Mouse (Mus musculus) bone marrow, adult 2 months (tissue): Measurements from ENCODE around the gene Lrtm2. TPM values are rescaled to one million over a fixed set of nuclear protein-coding genes. Genes with fewer than 3 reads are reported as not detected.

Experiments
- H3K27ac ChIP-seq: fragments of 200-500 bp; 2 replicates; pipeline ENCODE4 v1.5.1; 2012; ENCODE audit warnings: low read depth, mild to moderate bottlenecking, control low read depth, inconsistent platforms, low read length; ENCODE audit not compliant: control insufficient read depth, poor library complexity, insufficient read depth
- H3K4me1 ChIP-seq: fragments of 200-500 bp; 2 replicates; pipeline ENCODE4 v1.6.1; 2011; ENCODE audit warnings: low read length; ENCODE audit not compliant: control insufficient read depth, insufficient read depth
- H3K4me3 ChIP-seq: fragments of 200-500 bp; replicated peaks from 2 replicates; pipeline ENCODE3; 2011; ENCODE audit warnings: mild to moderate bottlenecking, low read depth, low read length, control low read depth; ENCODE audit not compliant: control insufficient read depth
- CTCF ChIP-seq: fragments of 200-500 bp; IDR thresholded peaks from 2 replicates; pipeline ENCODE4 v1.5.1; 2011; ENCODE audit warnings: low read length, control low read depth; ENCODE audit not compliant: control insufficient read depth, insufficient read depth
- POLR2A ChIP-seq: fragments of 200-500 bp; IDR thresholded peaks from 2 replicates; pipeline ENCODE4 v1.6.1; 2011; ENCODE audit warnings: low read depth, mild to moderate bottlenecking, control low read depth, low read length, borderline replicate concordance; ENCODE audit not compliant: control insufficient read depth
- WGBS: fragments of 180-500 bp; shearing (Covaris S2); methylation state at CpG from one replicate; pipeline ENCODE4 v1.1.7; 2018; 5-methylcytosine and 5-hydroxymethylcytosine counted together
- polyA plus RNA-seq: library from polyadenylated mRNA; stranded (reverse); fragments of >200 nt; gene quantifications from 2 replicates; pipeline ENCODE4 v1.2.4, GENCODE M21; 2011; ENCODE audit warnings: low replicate concordance; ENCODE audit not compliant: missing spikeins, insufficient read depth, insufficient read length

The Lrtm2 gene
- polyA plus RNA-seq, 1 experiment: not detected

GRCm38 (mm10) chr6:119314751-119315476 is 15.7 kb downstream of the Lrtm2 start:
- TF ChIP-seq CTCF: no peak
- no peak for TF ChIP-seq POLR2A
- H3K4me1 ChIP-seq: no peaks in the 10 kb centered on the region
- no peak overlapping the region for H3K4me3 ChIP-seq
- WGBS: 42% methylated on average over 7 of the region's 7 CpGs
- no peak overlapping the region for H3K27ac ChIP-seq

GRCm38 (mm10) chr6:119313588-119314375 is 16.8 kb downstream of the Lrtm2 start:
- H3K4me3 ChIP-seq: no peak overlapping the region
- TF ChIP-seq CTCF (no peak), POLR2A (no peak)
- H3K4me1 ChIP-seq: no peaks in the 10 kb centered on the region
- WGBS: 79% methylated on average over 14 of the region's 14 CpGs
- H3K27ac ChIP-seq: no peak overlapping the region

- Histone ChIP-seq H3K4me3 (no peak overlapping the region), H3K4me1 (no peaks in the 10 kb centered on the region), H3K27ac (no peak overlapping the region)
- TF ChIP-seq CTCF: no peak
- TF ChIP-seq POLR2A: no peak
- 60% methylated on average over 3 of the region's 3 CpGs for WGBS
Measured at GRCm38 (mm10) chr6:119313096-119313495, 17.5 kb downstream of the Lrtm2 start.

- H3K4me1 ChIP-seq: no peaks in the 10 kb centered on the region
- no peak overlapping the region for H3K27ac ChIP-seq
- H3K4me3 ChIP-seq: no peak overlapping the region
- TF ChIP-seq POLR2A (no peak), CTCF (no peak)
- WGBS: 69% methylated on average over 6 of the region's 6 CpGs
Measured at GRCm38 (mm10) chr6:119312381-119312780, 18.2 kb downstream of the Lrtm2 start.

- 61% methylated on average over 9 of the region's 9 CpGs for WGBS
- no peak overlapping the region for H3K4me3 ChIP-seq
- H3K4me1 ChIP-seq: no peaks in the 10 kb centered on the region
- no peak overlapping the region for H3K27ac ChIP-seq
- TF ChIP-seq CTCF: no peak
- TF ChIP-seq POLR2A: no peak
Measured at GRCm38 (mm10) chr6:119310176-119310575, 20.4 kb downstream of the Lrtm2 start.

GRCm38 (mm10) chr6:119307867-119308413 is 22.6 kb downstream of the Lrtm2 start:
- TF ChIP-seq POLR2A (no peak), CTCF (no peak)
- Histone ChIP-seq H3K27ac (no peak overlapping the region), H3K4me3 (no peak overlapping the region), H3K4me1 (no peaks in the 10 kb centered on the region)
- WGBS: 77% methylated on average over 10 of the region's 10 CpGs

- Histone ChIP-seq H3K4me1 (no peaks in the 10 kb centered on the region), H3K4me3 (no peak overlapping the region), H3K27ac (no peak overlapping the region)
- WGBS: 64% methylated on average over 6 of the region's 6 CpGs
- TF ChIP-seq POLR2A (no peak), CTCF (no peak)
Measured at GRCm38 (mm10) chr6:119303331-119303730, 27.2 kb downstream of the Lrtm2 start.

GRCm38 (mm10) chr6:119301310-119301709 is 29.3 kb downstream of the Lrtm2 start:
- 68% methylated on average over 3 of the region's 3 CpGs for WGBS
- H3K4me1 ChIP-seq: no peaks in the 10 kb centered on the region
- no peak overlapping the region for H3K27ac ChIP-seq
- no peak overlapping the region for H3K4me3 ChIP-seq
- TF ChIP-seq POLR2A: no peak
- no peak for TF ChIP-seq CTCF

- TF ChIP-seq POLR2A: no peak
- TF ChIP-seq CTCF: no peak
- Histone ChIP-seq H3K4me1 (no peaks in the 10 kb centered on the region), H3K4me3 (no peak overlapping the region), H3K27ac (no peak overlapping the region)
- WGBS: 71% methylated on average over 9 of the region's 9 CpGs
Measured at GRCm38 (mm10) chr6:119280761-119281160, 49.8 kb downstream of the Lrtm2 start.
